Mouse (Mus musculus) mature B cell (primary cell): ENCODE measurements around the gene Acss3.

Experiments used
- in situ Hi-C: fragments of 300-500 bp; cut with MboI; formaldehyde crosslinking; loops from 2 replicates; pipeline ENCODE4 v1.14.3; 2019

Acss3 gene

DNA sequence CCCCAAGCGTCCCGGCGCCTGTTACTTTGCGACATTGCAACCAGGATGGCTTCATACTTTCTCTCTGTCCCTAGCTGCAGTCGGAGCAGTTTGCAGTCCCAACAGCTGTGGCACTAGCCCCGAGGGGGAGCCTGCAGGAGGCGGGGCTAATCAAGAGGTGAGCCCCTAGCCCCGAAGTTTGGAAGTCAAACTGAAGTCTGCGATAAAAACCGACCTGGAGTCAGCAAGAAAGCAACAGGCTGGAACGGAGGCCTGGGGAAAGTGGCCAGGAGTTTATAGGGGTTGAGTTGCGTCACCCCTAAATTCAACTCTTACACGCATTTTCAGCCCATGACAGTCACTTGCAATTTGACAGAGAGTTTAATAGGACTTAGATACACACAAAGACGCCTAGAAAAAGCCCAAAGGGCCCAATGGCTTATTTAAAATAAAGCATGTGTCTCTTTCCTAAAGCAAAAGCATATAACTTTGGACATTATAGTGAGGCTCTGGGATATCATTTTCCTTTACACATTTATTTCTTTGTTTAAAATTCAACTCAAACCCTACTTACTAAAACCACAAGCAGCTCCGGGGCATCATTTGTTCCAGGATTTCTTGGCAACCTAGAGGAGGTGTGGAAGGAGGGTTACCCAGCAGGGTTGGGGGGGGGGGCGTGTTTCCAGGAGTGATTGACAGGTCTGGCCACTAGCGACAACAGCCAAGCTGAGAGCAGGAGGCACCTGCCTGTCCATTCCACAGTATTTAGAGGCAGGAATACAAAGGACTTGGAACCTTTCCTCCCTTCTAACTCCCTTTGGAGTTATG is at the start of gene Acss3:
Acss3 (minus strand) TSS at position 140 of the 807 bp plus-strand sequence.
- in situ Hi-C loops, result no loop called here

DNA sequence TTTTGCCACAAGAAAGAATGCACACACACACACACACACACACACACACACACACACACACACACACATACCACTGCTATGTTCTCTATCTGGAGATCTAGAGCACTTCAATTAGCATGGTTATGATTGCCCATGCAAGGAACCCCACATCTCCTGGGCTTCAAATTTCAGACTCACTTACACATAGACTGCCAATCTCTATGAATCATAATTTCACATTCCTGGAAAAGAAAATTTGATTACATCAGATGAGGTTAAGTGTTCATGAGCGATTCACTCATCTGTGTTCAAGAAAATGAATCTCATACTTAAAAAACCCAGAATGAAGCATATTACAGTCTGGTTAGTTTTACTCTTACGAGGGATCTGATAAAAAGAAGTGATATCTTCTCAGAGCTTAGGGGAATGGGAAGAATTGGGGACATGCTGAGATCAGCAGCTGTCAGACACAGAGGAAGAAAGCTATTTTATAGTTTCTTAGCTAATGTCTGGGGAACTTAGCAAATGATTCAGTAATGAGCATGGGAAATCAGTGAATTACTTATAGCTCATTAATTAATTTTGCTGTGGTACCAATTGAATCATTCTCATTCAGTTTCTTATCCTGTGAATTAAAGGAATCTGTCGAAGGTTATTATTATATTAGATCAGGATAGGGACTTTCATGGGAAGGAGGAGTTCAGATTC is 48.7 kb upstream of the Acss3 start:
- in situ Hi-C loops, result no loop called here

DNA sequence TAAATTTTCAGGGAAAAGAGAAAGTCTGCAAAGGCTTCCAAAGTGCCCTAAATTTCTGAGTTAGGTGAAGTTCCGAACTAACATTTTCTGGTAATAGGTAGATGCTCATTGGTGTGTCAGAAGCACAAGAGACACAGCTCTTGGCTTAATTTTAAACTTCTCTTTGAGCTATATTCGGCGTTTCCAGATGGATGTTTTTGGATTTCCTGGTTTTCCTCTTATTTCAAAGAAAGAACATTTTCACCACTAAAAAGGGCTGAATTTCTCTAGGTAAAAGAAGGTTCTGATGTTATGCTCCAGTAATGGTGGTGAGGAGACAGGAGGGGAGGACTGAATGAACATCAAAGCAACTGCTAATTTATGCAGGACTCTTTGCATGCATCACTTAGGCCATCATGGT is 43.0 kb upstream of the Acss3 start:
- in situ Hi-C loops, result no loop called here

DNA sequence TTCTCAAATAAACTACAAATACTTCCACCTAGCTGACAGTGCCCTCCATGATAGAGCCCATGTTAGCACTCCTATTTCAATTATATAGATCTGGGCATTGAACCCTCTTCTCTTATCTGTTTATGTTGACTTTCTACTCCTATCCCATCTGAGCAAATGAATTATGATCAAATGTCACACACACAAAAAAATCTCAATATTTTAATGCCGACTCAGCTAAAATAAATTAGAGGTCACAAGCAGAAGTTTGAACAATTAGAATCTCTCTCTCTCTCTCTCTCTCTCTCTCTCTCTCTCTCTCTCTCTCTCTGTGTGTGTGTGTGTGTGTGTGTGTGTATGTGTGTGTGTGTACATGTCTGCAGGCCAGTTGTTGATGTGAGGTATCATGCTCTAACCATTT is 25.3 kb upstream of the Acss3 start:
- in situ Hi-C loops, result no loop called here

DNA sequence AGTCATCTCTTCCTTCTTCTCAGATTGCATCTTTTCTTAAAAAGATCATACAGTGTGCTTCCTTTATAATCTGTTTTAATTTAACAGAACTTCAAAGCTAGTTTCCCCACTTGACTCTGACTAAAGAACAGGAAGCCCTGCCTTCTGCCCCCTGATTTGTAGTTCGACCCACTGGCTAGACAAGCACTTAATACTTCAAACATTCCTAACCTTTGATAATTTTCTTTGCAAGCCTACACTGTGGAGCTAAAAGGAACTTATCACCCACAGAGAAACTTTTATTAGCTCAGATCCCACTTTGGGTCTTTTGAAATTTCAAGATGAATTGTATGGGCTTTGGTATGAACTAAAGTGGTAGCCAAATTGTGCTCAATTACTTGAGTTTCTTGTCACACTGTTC is 20.5 kb upstream of the Acss3 start:
- in situ Hi-C loops, result no loop called here

DNA sequence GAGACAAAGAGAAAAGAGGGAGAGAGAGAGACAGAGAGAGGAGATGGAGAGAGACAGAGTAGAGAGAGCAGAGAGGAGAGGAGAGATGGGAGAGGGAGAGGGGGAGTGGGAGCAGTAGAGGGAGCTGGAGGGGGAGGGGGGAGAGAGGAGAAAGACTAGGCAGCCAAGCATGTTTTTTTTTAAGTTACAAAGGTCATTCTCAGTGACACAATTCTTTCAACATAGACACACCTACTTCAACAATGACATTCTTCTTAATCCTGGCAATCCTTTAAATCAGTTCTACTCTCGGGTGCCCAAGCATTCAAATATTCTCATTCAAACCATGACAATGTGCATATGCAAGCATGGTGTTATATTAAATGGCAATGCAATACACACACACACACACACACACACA is 19.4 kb upstream of the Acss3 start:
- in situ Hi-C loops, result no loop called here

DNA sequence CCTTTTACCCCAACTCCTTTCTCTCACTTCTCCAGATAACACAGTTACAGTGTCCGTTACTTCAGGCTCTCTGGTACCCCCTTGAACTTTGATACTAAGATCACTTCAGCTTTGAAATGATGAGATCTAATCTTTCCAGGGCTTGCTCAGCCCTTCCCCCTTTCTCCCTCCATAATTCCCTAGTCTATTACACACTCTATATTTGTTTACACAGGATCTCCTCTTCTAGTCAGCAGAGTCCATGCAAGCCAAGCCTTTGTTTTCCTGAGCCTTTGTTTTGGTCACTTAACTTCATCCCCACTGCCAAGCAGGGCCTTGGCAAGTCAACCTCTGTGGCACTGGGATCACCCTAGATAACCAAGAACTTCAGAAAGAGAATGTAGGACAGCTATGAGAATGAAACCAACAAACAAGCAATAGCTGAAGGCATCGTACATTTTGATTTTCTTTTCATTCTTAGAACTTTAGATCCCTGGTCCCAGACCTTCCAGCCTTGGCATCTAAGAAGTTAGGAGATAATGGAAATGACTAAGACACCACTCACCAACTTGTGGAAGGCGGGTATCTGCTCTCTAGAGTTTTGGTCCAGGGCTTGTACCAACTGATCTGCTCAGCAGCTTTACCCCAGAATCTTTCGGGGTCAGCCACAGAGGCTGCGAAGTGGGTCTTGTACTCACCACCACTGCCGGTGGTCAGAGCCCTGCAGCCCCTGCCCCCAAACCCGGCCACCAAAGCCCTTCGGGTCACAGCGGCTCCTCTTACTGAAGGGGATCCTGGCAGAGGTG is 532 bp downstream of the Acss3 start:
- in situ Hi-C loops, result no loop called here

DNA sequence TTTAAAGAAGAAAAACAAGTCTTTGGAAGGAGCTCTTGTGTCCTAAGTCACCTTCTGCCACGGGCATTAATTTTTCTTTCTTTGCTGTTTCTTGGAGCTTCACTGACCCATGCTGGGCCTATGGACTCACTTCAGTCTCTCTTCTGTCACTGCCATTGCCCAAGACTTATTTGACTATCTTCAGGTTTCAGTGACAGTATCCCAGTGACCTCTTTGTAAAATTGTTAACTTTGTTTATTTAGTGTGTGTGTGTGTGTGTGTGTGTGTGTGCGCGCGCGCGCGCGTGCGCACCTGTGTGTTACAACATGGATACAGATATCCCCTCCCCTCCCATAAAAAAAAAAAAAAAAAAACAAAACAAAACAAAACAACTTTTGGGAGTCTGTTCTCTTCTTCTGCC is 2.2 kb downstream of the Acss3 start:
- in situ Hi-C loops, result no loop called here

DNA sequence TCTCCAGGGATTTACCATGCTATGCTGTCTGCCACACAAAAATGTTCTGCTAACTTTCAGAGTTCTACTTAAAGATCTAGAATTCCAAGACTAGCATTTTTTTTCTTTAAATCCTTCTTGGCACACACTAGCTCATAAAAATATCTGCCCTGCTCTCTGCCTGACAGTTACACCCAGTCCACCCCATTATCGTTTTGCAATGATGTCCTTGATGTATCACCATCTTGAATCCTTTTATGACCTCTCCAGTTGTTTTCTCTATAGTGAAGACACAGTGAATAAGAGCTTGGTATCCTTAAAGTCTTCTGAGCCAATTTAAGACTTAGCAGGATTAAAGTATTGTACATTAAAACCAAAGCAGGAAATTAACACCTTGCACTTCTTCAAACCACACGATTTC is 4.3 kb downstream of the Acss3 start:
- in situ Hi-C loops, result no loop called here

DNA sequence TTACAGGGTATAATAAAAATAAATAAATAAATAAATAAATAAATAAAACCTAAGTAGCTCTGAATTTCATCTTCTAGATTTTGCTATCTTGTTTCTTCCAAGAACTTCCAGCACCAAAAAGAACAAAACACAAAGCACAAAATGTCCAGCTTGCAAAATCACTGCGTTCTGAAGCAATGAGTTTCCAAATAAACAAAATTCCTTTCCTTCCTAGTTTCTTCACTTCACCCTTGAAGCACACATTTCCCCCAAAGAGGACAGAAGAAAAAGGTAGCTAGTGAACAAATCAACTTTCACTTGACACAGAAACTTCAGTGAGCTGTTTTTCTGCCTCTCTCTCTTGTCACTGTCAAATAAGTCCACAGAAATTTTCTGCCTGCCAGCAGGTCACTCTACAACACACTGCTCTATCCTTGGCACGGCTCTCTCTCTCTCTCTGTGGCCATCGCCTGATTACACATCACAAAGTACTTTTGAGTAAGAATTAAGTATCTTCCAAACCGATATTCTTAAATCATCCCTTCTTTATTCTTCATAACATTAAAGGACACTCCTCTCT is 6.7 kb downstream of the Acss3 start:
- in situ Hi-C loops, result no loop called here

DNA sequence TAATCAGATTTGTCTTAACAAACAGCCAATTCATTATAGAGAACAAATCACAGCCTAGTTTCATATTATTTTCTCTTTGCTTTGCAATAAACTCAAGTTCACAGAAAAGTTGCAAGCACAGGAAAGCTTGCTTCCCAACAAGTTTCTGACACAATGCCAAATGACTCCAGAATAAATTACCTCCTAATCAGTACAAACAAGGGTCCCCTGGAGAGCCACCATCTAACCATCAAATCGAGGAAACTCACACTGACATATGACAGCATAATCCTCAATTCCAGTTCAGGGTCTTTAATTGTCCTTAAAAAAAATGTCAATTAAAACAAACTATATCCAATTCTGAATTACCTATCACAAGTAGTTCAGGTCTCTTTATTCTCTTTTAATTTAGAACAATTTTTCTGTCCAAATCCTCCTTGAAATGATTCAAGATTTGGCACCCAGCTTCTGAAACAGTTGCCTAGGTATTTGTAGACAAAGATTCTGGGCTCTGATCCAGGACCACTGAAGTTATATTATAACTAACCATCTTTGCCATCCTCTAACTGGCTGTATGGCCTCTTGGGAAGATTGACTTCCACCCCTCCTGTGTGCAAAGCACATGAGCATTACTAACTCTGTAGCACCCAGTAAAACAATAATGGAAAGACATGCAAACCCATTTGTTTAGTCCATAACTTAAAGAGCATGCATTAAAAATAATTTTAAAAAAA is 7.4 kb downstream of the Acss3 start:
- in situ Hi-C loops, result no loop called here

DNA sequence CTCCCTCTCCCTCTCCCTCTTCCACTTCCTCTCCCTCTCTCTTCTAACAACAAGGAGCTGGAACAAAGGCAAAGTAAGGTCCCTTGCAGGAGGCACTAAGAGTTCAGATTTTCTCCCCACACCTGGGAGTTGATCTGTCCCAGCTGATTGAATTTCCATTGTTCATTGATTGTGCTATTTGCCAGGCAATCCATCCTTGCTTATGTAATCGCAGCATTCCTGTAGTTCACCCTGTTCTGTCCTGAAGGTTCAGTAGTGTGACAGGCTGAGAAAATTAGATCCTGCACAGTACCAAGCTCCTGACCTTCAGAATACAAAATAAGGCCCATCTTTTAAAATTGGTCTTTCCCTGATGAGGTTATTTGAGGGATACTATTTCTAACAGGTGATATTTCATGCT is 8.3 kb downstream of the Acss3 start:
- in situ Hi-C loops, result no loop called here

DNA sequence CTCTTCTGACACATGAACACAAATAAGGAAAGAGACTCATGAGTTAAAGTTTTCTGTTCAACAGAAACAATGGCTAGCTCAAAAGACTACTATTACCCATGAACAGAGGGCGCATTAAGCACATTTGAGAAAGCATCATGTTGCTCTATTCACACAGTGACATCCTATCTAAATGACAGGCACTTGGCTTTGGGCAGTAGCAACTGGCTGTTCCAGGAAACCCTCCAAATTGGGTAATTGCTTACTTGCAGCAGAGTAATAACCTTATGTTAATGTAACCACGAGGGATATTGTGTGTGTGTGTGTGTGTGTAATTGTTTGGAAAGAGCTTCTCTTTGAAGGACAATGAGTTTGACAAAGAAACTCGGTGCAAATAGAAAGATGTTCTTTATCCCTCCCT is 29.0 kb downstream of the Acss3 start:
- in situ Hi-C loops, result no loop called here

DNA sequence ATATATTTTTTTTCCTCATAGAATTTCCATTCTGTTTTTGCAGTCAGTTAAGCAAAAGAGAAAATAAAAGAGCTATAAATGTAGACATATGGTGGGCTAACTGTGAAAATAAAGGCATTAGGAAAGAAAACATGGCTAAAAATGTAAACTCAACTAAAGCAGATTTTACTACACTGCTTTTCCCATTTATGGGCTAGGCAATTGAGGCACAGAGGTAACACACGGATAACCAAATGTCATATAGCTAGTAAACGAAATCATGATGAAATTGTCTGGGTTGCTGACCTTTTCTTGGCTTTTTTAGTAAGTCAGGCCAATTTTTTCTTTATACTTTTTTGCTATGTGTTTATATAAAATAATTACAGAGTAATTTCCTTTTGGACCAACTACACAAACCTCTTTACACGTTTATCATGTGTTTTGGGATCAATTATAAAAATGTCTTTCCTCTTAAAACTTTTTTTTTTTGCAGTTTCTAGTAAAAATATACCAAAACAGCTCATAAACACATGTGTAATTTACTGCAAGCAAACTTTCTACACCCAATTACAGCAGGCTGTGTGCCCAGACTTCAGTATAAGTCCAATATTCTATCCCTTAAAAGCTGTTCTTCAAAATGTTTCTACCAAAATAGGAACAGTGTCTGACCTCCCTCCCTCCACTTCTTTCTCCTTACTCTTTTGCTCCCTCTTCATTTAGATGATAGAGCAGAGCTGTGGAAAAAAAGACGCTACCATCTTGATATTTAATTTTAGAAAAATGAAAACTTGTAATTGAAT is 69.4 kb downstream of the Acss3 start:
- in situ Hi-C loops, result no loop called here

DNA sequence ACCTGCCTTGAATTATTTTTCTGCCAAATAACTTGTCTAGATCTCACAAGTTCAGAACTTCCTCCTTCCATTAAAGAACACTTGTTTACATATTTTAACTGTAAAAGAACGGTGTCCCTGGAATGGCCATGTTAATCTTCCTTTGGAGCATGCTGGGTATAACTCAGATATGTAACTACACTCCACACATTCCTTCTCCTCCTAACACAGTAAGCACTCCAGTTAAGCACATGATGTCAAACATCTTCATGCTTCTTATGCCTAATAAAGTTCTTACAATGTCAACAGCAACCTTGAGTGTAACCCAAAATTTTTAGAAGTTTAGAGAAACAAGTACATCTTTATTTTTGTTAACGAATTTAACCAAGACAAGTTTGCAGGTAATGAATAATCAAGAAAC is 73.0 kb downstream of the Acss3 start:
- in situ Hi-C loops, result no loop called here

DNA sequence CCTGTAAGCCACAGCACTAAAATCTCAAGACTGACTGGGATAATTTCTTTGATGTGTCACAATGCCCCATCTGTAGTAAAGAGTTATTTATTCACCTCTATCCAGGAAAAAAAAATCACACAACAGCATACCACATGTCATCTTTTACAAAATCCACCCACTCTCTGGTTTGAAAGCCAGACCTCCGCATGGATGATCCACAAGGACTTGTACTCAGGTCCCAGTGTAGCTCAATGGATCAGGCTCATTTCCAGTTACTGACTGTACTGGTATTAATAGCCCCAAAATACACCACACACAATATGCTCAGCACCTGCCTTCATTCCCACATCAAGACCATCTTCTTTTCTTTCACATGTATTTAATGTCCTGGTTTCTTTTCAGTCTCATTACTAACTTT is 80.8 kb downstream of the Acss3 start:
- in situ Hi-C loops, result no loop called here

DNA sequence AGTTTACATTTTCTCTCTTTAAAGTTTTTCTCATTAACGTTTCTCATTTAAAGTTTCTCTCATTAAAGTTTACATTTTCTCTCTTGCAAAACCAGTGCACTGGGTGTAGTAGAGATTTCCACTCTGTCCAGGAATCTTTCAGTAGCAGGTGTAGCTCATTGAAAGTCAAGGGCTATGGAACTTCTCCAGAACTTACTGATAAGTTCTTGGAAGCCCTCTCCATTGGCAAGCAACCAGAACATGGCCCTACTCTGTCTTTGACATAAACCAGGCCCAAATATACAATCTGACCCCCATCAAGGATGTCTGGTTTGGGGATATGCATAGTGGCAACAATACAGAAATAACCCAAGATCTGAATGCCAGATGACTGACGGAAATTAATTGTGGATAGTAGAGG is 82.6 kb downstream of the Acss3 start:
- in situ Hi-C loops, result no loop called here

DNA sequence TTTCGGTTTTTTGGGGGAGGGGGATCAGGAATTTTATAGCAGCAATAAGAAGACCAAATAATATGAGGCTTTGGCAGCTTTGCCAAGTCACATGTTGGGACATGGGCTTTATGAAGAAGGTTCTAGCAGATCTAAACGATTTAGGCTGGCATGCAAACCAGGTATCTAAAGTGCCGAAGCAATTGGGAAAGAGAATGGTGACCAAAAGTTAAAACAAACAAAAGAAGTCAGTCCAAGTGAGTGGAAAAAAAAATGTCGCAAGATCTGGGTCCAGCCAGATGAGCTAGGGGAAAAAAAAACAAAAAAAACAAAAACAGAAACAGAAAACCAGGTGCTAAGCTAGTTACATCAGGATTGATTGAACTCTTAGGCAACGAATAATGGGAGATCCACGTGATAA is 83.1 kb downstream of the Acss3 start:
- in situ Hi-C loops, result no loop called here

DNA sequence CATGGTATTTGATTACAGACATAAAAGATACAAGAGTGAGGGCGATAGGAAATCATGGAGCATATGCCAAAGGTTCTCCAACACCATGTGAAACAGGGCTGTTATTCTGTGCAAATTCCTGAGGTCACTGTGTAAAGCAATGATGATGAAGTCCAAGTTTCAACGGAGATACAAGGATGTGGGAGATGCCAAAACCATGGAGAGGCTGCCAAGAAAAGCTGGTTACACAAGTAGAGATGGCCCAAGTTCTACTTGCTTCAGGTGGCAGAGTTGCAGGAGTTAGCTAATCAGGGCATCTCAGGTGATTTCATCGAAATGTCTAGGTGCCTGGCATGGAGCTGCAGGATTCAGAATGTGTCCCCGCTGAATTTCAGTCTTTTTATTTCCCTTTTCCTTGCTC is 84.3 kb downstream of the Acss3 start:
- in situ Hi-C loops, result no loop called here

DNA sequence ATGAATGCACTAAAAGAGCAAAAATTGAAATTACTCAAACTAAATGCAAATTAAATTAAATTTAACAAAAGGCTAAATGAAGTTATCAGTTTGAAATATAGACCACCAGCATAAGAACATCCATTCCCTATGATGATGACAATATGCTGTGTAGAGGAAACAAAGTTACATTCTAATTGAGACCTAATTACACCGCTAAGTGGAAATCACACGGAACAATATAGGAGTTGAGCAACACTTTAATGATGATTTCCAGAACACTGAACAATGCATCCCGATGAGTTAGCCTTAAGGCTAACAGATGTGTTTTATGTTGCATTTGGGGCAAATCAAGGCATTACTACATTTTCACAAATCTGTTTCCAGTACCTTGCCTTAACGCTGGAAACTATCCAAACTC is 99.2 kb downstream of the Acss3 start:
- in situ Hi-C loops, result no loop called here

DNA sequence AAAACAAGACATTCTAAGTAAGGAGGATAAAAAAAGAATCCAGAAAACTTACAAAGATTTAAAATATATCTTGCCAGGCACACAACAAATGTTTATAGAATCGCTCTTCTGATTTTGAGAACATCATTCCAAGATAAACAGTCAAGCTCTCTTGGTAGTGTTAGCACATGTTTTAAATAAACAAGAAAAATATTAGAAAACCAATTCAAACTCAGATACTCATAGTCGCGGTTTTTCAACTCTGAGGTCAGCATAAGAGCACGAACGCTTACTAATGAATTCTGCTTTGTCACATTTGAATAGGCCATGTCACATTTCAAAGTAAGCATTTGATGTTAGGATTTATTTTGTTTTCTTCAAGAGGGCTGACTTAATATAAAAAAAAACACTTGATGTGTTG is 102.3 kb downstream of the Acss3 start:
- in situ Hi-C loops, result no loop called here
